Mouse (Mus musculus): Measurements from ENCODE around the gene Asb17. TPM values are rescaled to one million over a fixed set of nuclear protein-coding genes. Genes with fewer than 3 reads are reported as not detected.

Asb17 gene
- polyA plus RNA-seq, 1 experiment = 0.08 TPM

- TF ChIP-seq POLR2A (IDR thresholded peaks at IDR 0.05; ENCODE audit: borderline replicate concordance, extremely low read depth, insufficient read depth, insufficient read length, poor library complexity, severe bottlenecking) = no peak
- TF ChIP-seq CTCF (IDR thresholded peaks at IDR 0.05; ENCODE audit: borderline replicate concordance, extremely low read depth, insufficient read depth, insufficient read length) = no peak
- no peak for DNase-seq (ENCODE audit: low read depth)
Measured at GRCm38 (mm10) chr3:153834071-153834470, 9.9 kb upstream of the Asb17 start.

- DNase-seq (ENCODE audit: low read depth) = peak; percentile 67
- TF ChIP-seq POLR2A (IDR thresholded peaks at IDR 0.05; ENCODE audit: borderline replicate concordance, extremely low read depth, insufficient read depth, insufficient read length, poor library complexity, severe bottlenecking) (no peak), CTCF (IDR thresholded peaks at IDR 0.05; ENCODE audit: borderline replicate concordance, extremely low read depth, insufficient read depth, insufficient read length) (peak; percentile 82)
Measured at GRCm38 (mm10) chr3:153835455-153836086, 8.4 kb upstream of the Asb17 start.

DNA sequence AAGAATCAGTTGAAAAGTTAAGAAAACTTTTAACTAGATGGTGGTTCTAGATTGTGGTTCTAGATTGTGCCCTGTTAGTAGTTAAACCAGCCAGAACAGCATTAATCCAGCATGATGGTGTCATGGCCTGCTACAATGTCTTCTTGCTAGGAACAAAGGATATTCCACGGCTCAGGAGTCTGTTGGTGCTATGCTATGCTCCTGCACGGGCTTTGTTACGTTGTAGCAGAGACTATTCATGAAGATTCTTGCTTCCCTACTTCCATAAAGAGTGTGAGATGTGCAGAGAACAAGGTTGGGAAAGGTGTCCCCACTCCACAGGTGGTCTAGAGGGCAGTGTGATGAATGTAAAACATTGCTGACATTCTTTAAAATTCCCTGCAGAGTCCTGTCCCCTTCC is 7.7 kb upstream of the Asb17 start:
- TF ChIP-seq POLR2A (IDR thresholded peaks at IDR 0.05; ENCODE audit: borderline replicate concordance, extremely low read depth, insufficient read depth, insufficient read length, poor library complexity, severe bottlenecking) (no peak), CTCF (IDR thresholded peaks at IDR 0.05; ENCODE audit: borderline replicate concordance, extremely low read depth, insufficient read depth, insufficient read length) (no peak)
- DNase-seq (ENCODE audit: low read depth) = no peak

- DNase-seq (ENCODE audit: low read depth) = no peak
- no peak for TF ChIP-seq CTCF (IDR thresholded peaks at IDR 0.05; ENCODE audit: borderline replicate concordance, extremely low read depth, insufficient read depth, insufficient read length)
- no peak for TF ChIP-seq POLR2A (IDR thresholded peaks at IDR 0.05; ENCODE audit: borderline replicate concordance, extremely low read depth, insufficient read depth, insufficient read length, poor library complexity, severe bottlenecking)
Measured at GRCm38 (mm10) chr3:153837593-153837992, 6.4 kb upstream of the Asb17 start.

DNA sequence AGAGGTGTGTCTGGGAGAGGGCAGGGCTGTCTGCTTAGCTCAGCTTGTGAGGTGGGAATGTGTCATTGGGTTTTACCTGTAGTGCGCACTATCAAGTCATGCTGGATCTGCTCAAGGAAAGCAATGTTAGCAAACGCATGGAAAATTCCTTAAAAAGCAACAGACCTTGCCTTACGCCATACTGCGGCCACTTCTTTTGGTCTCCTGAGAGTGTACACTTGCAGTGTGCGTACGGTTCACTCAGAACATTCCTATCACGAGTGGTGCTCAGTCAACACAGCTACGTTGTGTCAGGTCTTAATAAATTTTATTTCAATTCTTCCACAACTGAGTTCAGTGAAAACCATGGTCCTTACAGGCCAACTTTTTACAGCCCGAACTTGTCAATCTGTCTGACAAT is 748 bp downstream of the Asb17 start:
- no peak for DNase-seq (ENCODE audit: low read depth)
- TF ChIP-seq POLR2A (IDR thresholded peaks at IDR 0.05; ENCODE audit: borderline replicate concordance, extremely low read depth, insufficient read depth, insufficient read length, poor library complexity, severe bottlenecking) = no peak
- no peak for TF ChIP-seq CTCF (IDR thresholded peaks at IDR 0.05; ENCODE audit: borderline replicate concordance, extremely low read depth, insufficient read depth, insufficient read length)

DNA sequence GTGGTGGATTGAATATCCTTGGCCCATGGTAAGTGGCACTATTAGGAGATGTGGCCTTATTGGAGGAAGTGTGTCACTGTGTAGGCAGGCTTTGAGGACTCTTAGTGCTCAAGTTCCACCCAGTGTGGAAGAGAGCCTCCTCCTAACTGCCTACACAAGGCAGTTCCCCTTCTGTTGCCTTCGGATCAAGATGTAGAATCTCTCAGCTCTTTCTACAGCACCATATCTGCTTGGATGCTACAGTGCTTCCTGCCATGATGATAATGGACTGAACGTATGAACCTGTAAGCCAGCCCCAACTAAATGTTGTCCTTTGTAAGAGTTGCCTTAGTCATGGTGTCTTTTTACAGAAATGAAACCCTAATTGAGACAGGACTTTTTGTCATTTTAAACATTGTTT is 1.5 kb downstream of the Asb17 start:
- no peak for TF ChIP-seq CTCF (IDR thresholded peaks at IDR 0.05; ENCODE audit: borderline replicate concordance, extremely low read depth, insufficient read depth, insufficient read length)
- TF ChIP-seq POLR2A (IDR thresholded peaks at IDR 0.05; ENCODE audit: borderline replicate concordance, extremely low read depth, insufficient read depth, insufficient read length, poor library complexity, severe bottlenecking) = no peak
- DNase-seq (ENCODE audit: low read depth) = no peak

DNA sequence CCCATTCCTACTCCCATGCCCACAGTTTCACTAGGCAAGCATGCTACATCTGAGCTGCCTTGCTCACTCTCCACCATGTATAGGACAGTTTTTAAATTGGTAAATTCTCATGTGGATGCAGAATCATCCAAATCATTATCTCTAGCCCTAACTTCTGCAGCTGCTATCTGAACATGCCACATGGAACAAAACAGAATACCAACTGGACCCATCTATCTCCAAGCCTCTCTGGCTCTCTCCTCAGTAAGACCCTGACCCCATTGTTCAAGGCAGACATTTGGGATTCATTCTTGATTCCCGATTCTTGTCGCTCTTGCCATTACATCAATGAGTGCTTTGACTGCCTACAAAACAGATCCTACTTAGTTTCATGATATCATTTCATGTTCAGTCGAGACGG is 2.1 kb downstream of the Asb17 start:
- TF ChIP-seq CTCF (IDR thresholded peaks at IDR 0.05; ENCODE audit: borderline replicate concordance, extremely low read depth, insufficient read depth, insufficient read length) (no peak), POLR2A (IDR thresholded peaks at IDR 0.05; ENCODE audit: borderline replicate concordance, extremely low read depth, insufficient read depth, insufficient read length, poor library complexity, severe bottlenecking) (no peak)
- no peak for DNase-seq (ENCODE audit: low read depth)

DNA sequence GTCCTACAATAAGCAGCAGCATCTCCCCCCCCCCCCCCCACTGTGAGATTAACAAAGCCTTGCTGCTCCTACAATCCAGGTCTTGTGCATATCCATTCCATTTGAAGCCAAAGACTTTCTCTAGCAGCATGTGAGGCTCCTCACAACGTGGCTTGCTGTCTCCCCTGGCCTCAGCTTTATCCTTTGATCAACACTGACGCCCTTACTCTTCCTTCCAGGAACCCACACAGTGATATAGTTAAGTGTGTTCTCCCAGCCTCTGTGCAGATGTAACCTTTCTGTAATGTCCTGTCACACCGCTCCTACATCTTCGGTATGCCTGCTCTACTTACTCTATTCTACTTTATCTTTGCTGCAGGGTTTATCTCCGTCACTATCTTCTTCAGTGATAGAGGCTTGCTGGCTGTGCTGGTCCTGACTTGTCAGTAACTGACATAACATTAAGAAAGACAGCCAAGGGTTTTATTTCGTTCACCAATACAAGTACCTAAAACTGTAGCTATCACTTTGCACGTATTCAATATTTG is 3.3 kb downstream of the Asb17 start:
- no peak for DNase-seq (ENCODE audit: low read depth)
- no peak for TF ChIP-seq CTCF (IDR thresholded peaks at IDR 0.05; ENCODE audit: borderline replicate concordance, extremely low read depth, insufficient read depth, insufficient read length)

- no peak for DNase-seq (ENCODE audit: low read depth)
- TF ChIP-seq CTCF (IDR thresholded peaks at IDR 0.05; ENCODE audit: borderline replicate concordance, extremely low read depth, insufficient read depth, insufficient read length) (no peak), POLR2A (IDR thresholded peaks at IDR 0.05; ENCODE audit: borderline replicate concordance, extremely low read depth, insufficient read depth, insufficient read length, poor library complexity, severe bottlenecking) (no peak)
Measured at GRCm38 (mm10) chr3:153849368-153850015, 5.5 kb downstream of the Asb17 start.

DNA sequence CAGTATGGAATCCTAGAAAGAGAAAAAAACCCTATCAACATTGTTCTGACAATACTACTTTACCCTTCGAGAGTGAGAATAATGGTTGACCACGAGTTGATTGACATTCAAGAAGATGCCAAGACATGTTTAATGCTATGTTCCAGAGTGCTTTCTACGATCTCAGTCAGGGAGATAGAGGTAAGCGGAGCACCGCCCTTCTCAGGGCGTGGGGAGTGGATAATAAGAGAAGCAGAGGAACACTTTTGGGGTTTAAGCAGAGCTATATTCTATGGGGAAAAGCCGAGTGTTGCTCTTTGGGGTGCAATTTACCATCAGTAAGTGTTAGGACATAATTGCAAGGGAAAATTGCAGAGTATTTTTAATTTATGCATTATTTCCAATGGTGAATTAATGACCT is 6.8 kb downstream of the Asb17 start:
- no peak for DNase-seq (ENCODE audit: low read depth)
- no peak for TF ChIP-seq CTCF (IDR thresholded peaks at IDR 0.05; ENCODE audit: borderline replicate concordance, extremely low read depth, insufficient read depth, insufficient read length)
- no peak for TF ChIP-seq POLR2A (IDR thresholded peaks at IDR 0.05; ENCODE audit: borderline replicate concordance, extremely low read depth, insufficient read depth, insufficient read length, poor library complexity, severe bottlenecking)

DNA sequence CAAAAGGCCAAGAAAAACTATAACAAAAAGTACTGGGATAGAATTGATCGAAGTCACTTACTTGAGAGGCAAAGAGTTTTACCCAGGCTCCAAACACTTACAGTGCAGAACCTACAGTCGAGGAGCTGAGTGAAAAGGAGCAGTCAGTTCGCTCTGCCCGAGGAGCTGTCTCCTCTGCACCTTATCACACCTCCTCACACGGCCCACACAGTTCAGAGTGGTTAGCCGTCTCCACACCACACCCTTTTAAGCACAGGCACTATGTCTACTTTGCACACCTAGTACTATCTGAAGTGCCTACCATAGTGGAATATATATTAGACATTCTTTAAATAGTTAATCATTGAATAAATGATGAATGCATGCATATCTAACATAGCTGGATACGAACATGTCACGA is 8.3 kb downstream of the Asb17 start:
- DNase-seq (ENCODE audit: low read depth) = no peak
- no peak for TF ChIP-seq CTCF (IDR thresholded peaks at IDR 0.05; ENCODE audit: borderline replicate concordance, extremely low read depth, insufficient read depth, insufficient read length)
- no peak for TF ChIP-seq POLR2A (IDR thresholded peaks at IDR 0.05; ENCODE audit: borderline replicate concordance, extremely low read depth, insufficient read depth, insufficient read length, poor library complexity, severe bottlenecking)

All from brain, embryonic 14.5 days (tissue).